Mouse (Mus musculus): ENCODE results near the gene 1700015F17Rik. TPM values are rescaled to one million over a fixed set of nuclear protein-coding genes. Genes with fewer than 3 reads are reported as not detected.

The 1700015F17Rik gene
- polyA plus RNA-seq, 1 experiment from 2014 or later = not detected

DNA sequence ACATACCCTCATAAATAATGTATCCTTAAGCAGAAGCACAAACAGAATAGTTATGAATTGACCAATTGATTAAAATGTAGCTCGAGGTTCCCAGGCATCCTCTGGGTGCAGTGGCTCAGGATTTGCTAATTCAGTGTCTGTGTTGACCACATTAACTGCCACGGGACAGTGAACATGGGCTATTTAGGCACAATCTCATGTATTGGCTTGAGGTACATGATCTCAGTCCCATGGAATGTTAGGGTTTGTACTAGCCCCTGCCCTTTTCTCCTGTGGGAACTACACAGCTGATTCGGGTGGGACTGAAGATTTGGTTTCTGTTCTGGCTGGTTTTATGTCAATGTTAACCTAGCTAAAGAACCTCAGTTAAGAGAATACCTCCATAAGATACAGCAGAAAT lies 17.4 kb upstream of the 1700015F17Rik start:
- no peak overlapping the region for H3K9ac ChIP-seq
- H3K4me3 ChIP-seq = no peak overlapping the region
- no peaks in the 10 kb centered on the region for H3K4me1 ChIP-seq
- H3K27me3 ChIP-seq = no peaks in the 10 kb centered on the region
- H3K36me3 ChIP-seq = no peaks in the 10 kb centered on the region
- H3K9me3 ChIP-seq = no peaks in the 10 kb centered on the region
- H3K4me2 ChIP-seq (replicated peaks) = no peak overlapping the region
- H3K27ac ChIP-seq = no peak overlapping the region
- no peak for ATAC-seq (ENCODE audit: insufficient number of reproducible peaks, insufficient read depth, low FRiP score, low TSS enrichment)
- 78% methylated on average over 3 of the region's 3 CpGs for WGBS

DNA sequence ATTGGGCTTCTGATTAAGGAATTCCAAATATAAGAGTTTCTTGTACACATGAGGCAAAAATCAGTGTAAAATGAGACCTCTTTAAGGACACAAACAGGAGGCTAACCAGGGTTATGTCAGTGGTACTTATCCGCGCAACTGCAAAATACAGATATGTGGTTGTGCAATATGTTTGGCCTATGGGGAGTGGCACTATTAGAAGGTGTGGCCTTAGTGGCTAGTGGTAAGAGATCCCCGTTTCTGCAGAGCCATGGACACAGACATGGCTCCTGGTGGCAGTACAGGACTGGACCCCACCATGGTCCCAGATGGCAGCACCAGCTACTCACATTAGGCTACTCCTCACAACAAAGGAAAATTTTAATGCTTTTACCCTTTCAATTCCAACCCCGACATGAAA lies 16.1 kb upstream of the 1700015F17Rik start:
- Histone ChIP-seq H3K9ac (no peak overlapping the region), H3K9me3 (no peaks in the 10 kb centered on the region), H3K4me2 (replicated peaks) (no peak overlapping the region), H3K36me3 (no peaks in the 10 kb centered on the region), H3K4me1 (no peaks in the 10 kb centered on the region), H3K27ac (no peak overlapping the region), H3K27me3 (no peaks in the 10 kb centered on the region), H3K4me3 (no peak overlapping the region)
- 88% methylated on average over 4 of the region's 4 CpGs for WGBS
- no peak for ATAC-seq (ENCODE audit: insufficient number of reproducible peaks, insufficient read depth, low FRiP score, low TSS enrichment)

DNA sequence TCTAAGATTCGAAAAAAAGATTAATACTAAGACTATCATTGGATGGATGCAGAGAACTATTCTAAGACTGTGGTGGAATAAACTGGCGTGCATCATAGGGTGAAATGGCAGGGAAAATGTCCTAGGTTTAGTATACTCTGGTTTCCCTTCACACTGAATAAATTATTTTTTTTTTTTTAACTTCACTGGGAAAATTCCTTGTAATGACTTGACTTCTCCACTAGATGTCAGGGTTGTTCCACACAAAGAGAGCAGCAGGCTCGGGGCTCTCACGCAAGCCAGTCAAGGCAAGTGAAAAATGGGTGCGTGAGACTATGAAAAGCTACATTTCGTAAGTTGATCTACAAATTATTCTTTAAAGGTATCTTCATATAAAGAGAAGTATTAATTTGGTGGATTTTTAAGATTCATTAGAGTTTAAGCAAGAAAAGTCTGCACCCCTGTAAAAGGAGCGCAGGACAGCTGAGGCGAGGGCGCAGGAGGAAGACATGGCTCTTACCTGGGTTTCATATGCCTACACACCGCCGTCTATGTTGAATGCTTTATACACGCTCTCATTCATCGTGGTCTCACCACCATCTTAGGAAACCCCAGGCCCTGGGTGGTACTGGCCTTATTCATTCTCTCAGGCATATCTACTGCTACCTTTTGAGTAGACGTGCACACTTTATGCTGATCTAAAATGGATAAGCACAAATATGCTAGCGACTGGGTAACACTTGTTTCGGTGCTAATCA lies 15.5 kb upstream of the 1700015F17Rik start:
- Histone ChIP-seq H3K4me1 (no peaks in the 10 kb centered on the region), H3K4me3 (no peak overlapping the region), H3K27ac (no peak overlapping the region), H3K36me3 (no peaks in the 10 kb centered on the region), H3K9ac (no peak overlapping the region), H3K9me3 (no peaks in the 10 kb centered on the region), H3K4me2 (replicated peaks) (no peak overlapping the region), H3K27me3 (no peaks in the 10 kb centered on the region)
- no peak for ATAC-seq (ENCODE audit: insufficient number of reproducible peaks, insufficient read depth, low FRiP score, low TSS enrichment)
- WGBS = 38% methylated on average over 16 of the region's 16 CpGs

DNA sequence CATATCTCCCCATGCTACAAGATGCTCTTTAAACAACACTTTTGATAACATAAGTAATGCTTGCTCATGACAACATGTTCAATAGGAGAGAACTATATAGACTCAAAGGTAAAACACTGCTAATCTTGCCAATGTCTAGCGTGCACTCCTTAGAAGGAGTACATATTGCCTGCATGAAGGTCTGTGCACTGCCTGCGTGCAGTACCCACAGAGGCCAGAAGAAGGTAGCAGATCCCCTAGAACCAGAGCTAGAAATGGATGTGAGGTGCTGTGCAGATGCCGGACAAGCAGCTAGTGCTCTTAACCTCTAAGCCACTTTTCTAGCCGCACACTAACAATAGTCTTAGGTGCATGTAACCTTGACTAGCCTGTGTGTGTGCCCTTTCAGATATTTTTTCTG lies 13.2 kb upstream of the 1700015F17Rik start:
- Histone ChIP-seq H3K4me1 (no peaks in the 10 kb centered on the region), H3K9ac (no peak overlapping the region), H3K27ac (no peak overlapping the region), H3K4me2 (replicated peaks) (no peak overlapping the region), H3K4me3 (no peak overlapping the region), H3K27me3 (no peaks in the 10 kb centered on the region), H3K36me3 (no peaks in the 10 kb centered on the region), H3K9me3 (no peaks in the 10 kb centered on the region)
- 91% methylated on average over 4 of the region's 4 CpGs for WGBS
- ATAC-seq (ENCODE audit: insufficient number of reproducible peaks, insufficient read depth, low FRiP score, low TSS enrichment) = no peak

DNA sequence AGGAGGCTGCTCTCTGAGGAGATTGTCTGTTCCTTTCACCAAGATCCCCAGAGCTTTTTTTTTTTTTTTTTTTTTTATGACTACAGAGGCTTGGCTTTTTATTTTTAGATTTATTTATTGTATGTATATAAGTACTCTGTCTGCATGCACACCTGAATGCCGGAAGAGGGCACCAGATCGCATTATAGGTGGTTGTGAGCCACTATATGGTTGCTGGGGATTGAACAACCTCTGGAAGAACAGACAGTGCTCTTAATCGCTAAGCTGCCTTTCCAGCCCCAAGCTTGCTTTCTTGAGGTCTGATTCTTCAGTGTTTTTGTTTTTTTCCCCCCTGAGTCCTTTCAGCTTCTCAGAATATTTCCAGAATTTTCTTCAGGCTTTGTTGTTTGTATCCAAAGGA lies 7.1 kb upstream of the 1700015F17Rik start:
- no peak overlapping the region for H3K4me3 ChIP-seq
- H3K9ac ChIP-seq = no peak overlapping the region
- no peaks in the 10 kb centered on the region for H3K27me3 ChIP-seq
- no peaks in the 10 kb centered on the region for H3K36me3 ChIP-seq
- H3K9me3 ChIP-seq = no peaks in the 10 kb centered on the region
- ATAC-seq (ENCODE audit: insufficient number of reproducible peaks, insufficient read depth, low FRiP score, low TSS enrichment) = no peak
- no peak overlapping the region for H3K4me2 ChIP-seq (replicated peaks)
- 39% methylated on average over 3 of the region's 3 CpGs for WGBS
- no peak overlapping the region for H3K27ac ChIP-seq
- H3K4me1 ChIP-seq = peaks cover 9% of the 10 kb centered on the region; the same call in 1 of the 2 replicates

DNA sequence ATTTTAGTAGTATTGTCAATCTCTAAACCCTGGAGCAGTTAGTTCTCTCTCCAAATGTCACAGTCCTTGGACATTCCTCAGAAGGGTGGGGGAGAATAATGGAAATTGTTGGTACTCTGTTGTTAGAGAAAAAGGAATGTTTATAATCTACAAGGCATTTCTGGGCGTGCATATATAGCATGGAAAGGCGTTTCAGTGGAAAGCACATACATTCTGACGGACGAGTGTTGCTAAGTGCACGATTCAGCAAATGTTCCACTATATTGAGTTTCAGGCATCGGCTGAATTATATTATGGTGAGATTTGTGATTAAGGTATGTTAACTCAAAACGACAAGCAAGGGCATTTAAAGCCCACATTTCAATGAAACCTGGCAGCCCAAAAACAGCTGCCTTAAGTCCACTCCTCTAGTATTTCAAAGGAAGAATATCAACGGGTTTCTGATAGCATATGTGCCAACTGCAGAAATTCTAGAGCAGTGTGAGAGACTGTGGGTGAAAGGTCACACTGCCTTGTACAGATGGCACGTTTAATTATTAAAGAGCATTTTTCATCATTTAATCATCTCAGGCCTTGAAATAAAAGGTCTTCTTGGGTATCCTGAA lies 4.4 kb upstream of the 1700015F17Rik start:
- peak; percentile 67 for ATAC-seq (ENCODE audit: insufficient number of reproducible peaks, insufficient read depth, low FRiP score, low TSS enrichment)
- H3K9me3 ChIP-seq = no peaks in the 10 kb centered on the region
- H3K27me3 ChIP-seq = no peaks in the 10 kb centered on the region
- H3K4me1 ChIP-seq = peaks cover 9% of the 10 kb centered on the region; the same call in 1 of the 2 replicates
- no peaks in the 10 kb centered on the region for H3K36me3 ChIP-seq
- no peak overlapping the region for H3K27ac ChIP-seq
- WGBS = 25% methylated on average over 9 of the region's 9 CpGs
- H3K9ac ChIP-seq = no peak overlapping the region
- H3K4me3 ChIP-seq = no peak overlapping the region
- no peak overlapping the region for H3K4me2 ChIP-seq (replicated peaks)

DNA sequence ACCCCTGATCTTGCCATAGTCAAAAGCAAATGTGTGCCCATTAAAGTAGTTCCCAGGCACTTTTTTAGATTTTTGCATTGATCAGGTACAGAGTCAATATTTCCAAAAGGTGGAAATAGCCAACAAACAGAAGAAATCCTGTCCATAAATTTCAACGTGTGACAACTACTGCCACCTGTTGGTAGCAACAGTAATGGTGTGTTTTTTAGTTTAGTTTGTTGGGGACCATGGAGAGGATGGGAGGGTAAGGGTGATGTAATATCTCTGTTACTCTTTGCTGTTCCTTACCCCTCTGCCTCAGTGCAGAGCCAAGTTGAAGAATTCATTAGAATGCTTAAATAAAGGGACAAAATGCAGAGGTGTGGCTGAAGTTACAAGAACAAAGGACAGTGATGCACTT lies 2.7 kb upstream of the 1700015F17Rik start:
- 13% methylated on average over 1 of the region's 1 CpGs for WGBS
- Histone ChIP-seq H3K36me3 (no peaks in the 10 kb centered on the region), H3K4me1 (peaks cover 9% of the 10 kb centered on the region; the same call in 1 of the 2 replicates), H3K27me3 (no peaks in the 10 kb centered on the region), H3K4me2 (replicated peaks) (no peak overlapping the region), H3K4me3 (no peak overlapping the region), H3K27ac (no peak overlapping the region), H3K9ac (no peak overlapping the region), H3K9me3 (no peaks in the 10 kb centered on the region)
- no peak for ATAC-seq (ENCODE audit: insufficient number of reproducible peaks, insufficient read depth, low FRiP score, low TSS enrichment)

DNA sequence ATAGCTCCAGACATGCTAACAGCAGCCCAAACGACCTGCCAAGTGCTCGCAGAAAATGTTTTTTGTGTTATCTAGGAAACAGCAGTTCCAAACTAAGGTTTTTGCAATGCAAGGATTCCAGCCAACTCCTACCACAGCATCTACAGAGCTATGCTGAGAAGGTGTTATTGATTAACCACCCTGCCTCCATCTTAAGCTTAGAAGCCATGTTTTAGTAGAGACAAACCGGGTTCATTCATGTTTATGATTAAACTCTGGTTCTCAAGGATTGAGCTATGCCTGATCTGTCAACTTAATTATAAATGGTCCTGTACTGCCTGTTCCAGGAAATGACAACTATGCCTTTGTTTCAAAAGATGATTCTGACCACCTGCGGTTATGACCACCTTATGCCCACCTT lies 2.8 kb downstream of the 1700015F17Rik start:
- Histone ChIP-seq H3K4me3 (no peak overlapping the region), H3K9ac (no peak overlapping the region), H3K4me1 (no peaks in the 10 kb centered on the region), H3K36me3 (no peaks in the 10 kb centered on the region), H3K4me2 (replicated peaks) (no peak overlapping the region), H3K27me3 (no peaks in the 10 kb centered on the region), H3K27ac (no peak overlapping the region), H3K9me3 (no peaks in the 10 kb centered on the region)
- ATAC-seq (ENCODE audit: insufficient number of reproducible peaks, insufficient read depth, low FRiP score, low TSS enrichment) = no peak
- 74% methylated on average over 4 of the region's 4 CpGs for WGBS

DNA sequence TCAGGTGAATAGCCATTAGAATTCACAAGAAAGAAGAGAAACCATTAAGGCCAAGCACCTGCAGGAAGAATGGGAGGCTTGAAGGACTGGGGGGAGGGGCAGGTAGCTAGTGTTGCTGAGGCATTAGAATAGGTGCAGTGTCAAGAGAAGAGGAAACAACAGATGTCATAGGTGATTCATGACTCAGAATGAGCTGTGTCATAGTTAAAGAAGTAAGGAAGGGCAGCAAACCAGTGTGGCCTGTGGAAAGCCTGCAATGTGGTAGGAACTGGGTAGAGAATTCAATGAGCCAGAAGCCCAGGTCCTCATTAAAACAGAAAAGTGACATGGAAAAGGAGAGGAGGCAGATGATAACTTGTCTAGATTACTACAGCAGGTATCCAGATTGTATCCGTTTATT lies 13.7 kb downstream of the 1700015F17Rik start:
- WGBS = 63% methylated on average over 1 of the region's 1 CpGs
- Histone ChIP-seq H3K36me3 (no peaks in the 10 kb centered on the region), H3K4me3 (no peak overlapping the region), H3K9me3 (no peaks in the 10 kb centered on the region), H3K4me1 (no peaks in the 10 kb centered on the region), H3K27me3 (no peaks in the 10 kb centered on the region), H3K4me2 (replicated peaks) (no peak overlapping the region), H3K9ac (no peak overlapping the region), H3K27ac (no peak overlapping the region)
- no peak for ATAC-seq (ENCODE audit: insufficient number of reproducible peaks, insufficient read depth, low FRiP score, low TSS enrichment)

DNA sequence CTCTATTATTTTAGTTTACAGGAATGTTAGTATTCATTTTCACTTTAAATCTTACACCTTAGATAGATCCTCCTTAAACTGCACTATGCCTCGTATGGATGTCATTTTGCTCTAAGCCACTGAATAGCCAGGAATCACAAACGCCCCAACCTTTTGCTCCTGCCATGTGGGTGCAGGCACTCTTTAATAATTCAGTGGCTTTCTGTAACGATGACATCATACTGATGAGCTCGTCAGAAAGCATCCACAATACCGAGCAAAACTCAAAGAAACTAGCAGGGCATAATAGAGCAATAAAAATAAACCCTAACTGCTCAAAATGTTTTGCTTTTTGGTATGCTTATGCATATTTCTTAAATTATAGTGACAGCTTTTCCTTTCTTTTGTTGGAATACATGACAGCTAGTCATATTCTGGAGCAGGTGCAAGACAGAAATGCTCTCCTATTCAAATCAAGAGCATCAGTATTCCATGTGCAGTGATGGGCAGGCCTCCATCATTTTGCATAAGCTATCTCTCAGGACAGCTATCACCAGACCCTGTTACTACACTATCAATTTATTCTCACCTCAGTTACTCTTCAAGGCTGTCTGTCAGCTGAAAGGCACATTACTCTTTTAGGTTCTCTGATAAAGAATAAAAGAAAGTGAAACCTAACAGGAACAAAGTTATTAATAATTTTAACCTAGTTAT lies 47.1 kb downstream of the 1700015F17Rik start:
- Histone ChIP-seq H3K4me3 (no peak overlapping the region), H3K4me1 (no peaks in the 10 kb centered on the region), H3K9me3 (no peaks in the 10 kb centered on the region), H3K9ac (no peak overlapping the region), H3K4me2 (replicated peaks) (no peak overlapping the region), H3K27ac (no peak overlapping the region), H3K36me3 (no peaks in the 10 kb centered on the region), H3K27me3 (no peaks in the 10 kb centered on the region)
- WGBS = 66% methylated on average over 5 of the region's 5 CpGs
- ATAC-seq (ENCODE audit: insufficient number of reproducible peaks, insufficient read depth, low FRiP score, low TSS enrichment) = no peak

DNA sequence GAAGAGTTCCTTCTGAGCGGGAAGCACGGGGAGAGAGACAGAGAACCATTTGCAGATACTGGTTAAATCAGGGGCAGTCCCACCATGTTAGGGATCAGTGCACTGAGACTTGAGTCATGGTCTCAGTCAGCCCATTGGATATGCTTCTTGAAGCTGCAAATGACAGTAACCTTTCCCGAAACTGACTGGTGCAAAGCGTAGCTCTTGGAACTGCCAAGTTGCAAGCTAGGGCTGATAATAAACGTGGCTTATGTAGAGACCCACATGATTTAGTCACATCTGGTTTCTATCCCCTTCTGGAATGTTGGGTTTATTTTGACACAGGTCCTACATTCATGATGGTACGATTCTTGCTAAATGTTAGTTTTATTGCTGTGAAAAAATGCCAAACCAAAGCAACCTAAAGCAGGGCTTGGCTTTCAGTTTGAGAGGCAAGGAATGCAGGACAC lies 55.2 kb downstream of the 1700015F17Rik start:
- 55% methylated on average over 6 of the region's 6 CpGs for WGBS
- no peaks in the 10 kb centered on the region for H3K9me3 ChIP-seq
- H3K27ac ChIP-seq = 0 out of 2 replicates have a peak overlapping the region, but pooled peaks have one; percentile 11
- no peaks in the 10 kb centered on the region for H3K4me1 ChIP-seq
- no peaks in the 10 kb centered on the region for H3K27me3 ChIP-seq
- no peak overlapping the region for H3K4me3 ChIP-seq
- no peaks in the 10 kb centered on the region for H3K36me3 ChIP-seq
- no peak overlapping the region for H3K9ac ChIP-seq
- H3K4me2 ChIP-seq (replicated peaks) = no peak overlapping the region
- 0 out of 2 replicates have a peak, but pooled peaks have one; percentile 52 for ATAC-seq (ENCODE audit: insufficient number of reproducible peaks, insufficient read depth, low FRiP score, low TSS enrichment)

DNA sequence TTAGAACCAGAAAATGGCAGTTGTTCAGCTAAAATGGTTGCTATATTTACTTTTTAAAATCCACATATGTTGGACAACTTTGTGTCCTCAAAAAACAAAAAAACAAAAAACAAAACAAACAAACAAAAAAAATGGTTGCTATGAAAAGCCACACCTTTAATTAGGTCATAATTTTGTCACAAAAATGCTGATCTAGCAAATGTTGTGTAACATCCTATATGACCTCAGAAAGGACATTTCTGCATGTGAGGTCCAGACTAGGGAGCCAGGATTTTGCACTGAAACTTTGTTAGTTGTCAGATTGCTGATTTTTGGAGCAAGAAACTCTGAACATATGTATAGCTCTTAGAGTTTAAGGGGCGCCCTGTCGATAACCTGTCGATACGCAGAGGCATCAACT lies 55.9 kb downstream of the 1700015F17Rik start:
- H3K36me3 ChIP-seq = no peaks in the 10 kb centered on the region
- H3K4me2 ChIP-seq (replicated peaks) = no peak overlapping the region
- H3K9ac ChIP-seq = no peak overlapping the region
- 94% methylated on average over 4 of the region's 4 CpGs for WGBS
- H3K4me3 ChIP-seq = no peak overlapping the region
- no peaks in the 10 kb centered on the region for H3K27me3 ChIP-seq
- no peak overlapping the region for H3K27ac ChIP-seq
- ATAC-seq (ENCODE audit: insufficient number of reproducible peaks, insufficient read depth, low FRiP score, low TSS enrichment) = no peak
- no peaks in the 10 kb centered on the region for H3K4me1 ChIP-seq
- no peaks in the 10 kb centered on the region for H3K9me3 ChIP-seq
